Mouse (Mus musculus): ENCODE data around the gene Polr2a. TPM values are rescaled to one million over a fixed set of nuclear protein-coding genes. Genes with fewer than 3 reads are reported as not detected.

Gene Polr2a
- polyA plus RNA-seq, 1 experiment from 2014 or later, result 6.8 TPM

GRCm38 (mm10) chr11:69720852-69721251 is 37.6 kb downstream of the Polr2a start:
- WGBS (ENCODE audit: insufficient replicate concordance), result 71% methylated on average over 6 of the region's 6 CpGs
- no peak for TF ChIP-seq EP300 (IDR thresholded peaks at IDR 0.05; ENCODE audit: low read depth)
- no peaks in the 10 kb centered on the region for H3K27me3 ChIP-seq (ENCODE audit: insufficient read depth, low read length)

GRCm38 (mm10) chr11:69719423-69719822 is 39.0 kb downstream of the Polr2a start:
- ATAC-seq (no peak), DNase-seq (no peak)
- no peak overlapping the region for H3K4me2 ChIP-seq (ENCODE audit: low read depth, low read length)
- H3K4me1 ChIP-seq (ENCODE audit: insufficient read depth), result peaks cover 19% of the 10 kb centered on the region
- no peaks in the 10 kb centered on the region for H3K27me3 ChIP-seq (ENCODE audit: insufficient read depth, low read length)
- TF ChIP-seq CTCF (IDR thresholded peaks at IDR 0.05; ENCODE audit: low read depth), result peak; percentile 39
- no peak for TF ChIP-seq EP300 (IDR thresholded peaks at IDR 0.05; ENCODE audit: low read depth)
- no peaks in the 10 kb centered on the region for H3K9me3 ChIP-seq (ENCODE audit: low read length)
- no peaks in the 10 kb centered on the region for H3K36me3 ChIP-seq (replicated peaks; ENCODE audit: insufficient read depth, low read length)
- no peak overlapping the region for H3K9ac ChIP-seq (replicated peaks)
- WGBS (ENCODE audit: insufficient replicate concordance), result 73% methylated on average over 6 of the region's 6 CpGs
- H3K27ac ChIP-seq (ENCODE audit: low read depth), result no peak overlapping the region
- no peak overlapping the region for H3K4me3 ChIP-seq (ENCODE audit: low read depth, low read length)

More at GRCm38 (mm10) chr11:69720852-69721251, 37.6 kb downstream of the Polr2a start:
- H3K9me3 ChIP-seq (ENCODE audit: low read length), result no peaks in the 10 kb centered on the region
- H3K36me3 ChIP-seq (replicated peaks; ENCODE audit: insufficient read depth, low read length), result no peaks in the 10 kb centered on the region
- no peak overlapping the region for H3K27ac ChIP-seq (ENCODE audit: low read depth)
- H3K4me3 ChIP-seq (ENCODE audit: low read depth, low read length), result no peak overlapping the region
- no peak overlapping the region for H3K4me2 ChIP-seq (ENCODE audit: low read depth, low read length)
- no peak for ATAC-seq
- no peak overlapping the region for H3K9ac ChIP-seq (replicated peaks)
- DNase-seq, result no peak
- H3K4me1 ChIP-seq (ENCODE audit: insufficient read depth), result peaks cover 13% of the 10 kb centered on the region

- Histone ChIP-seq H3K27ac (ENCODE audit: low read depth) (no peak overlapping the region), H3K9ac (replicated peaks) (no peak overlapping the region), H3K27me3 (ENCODE audit: insufficient read depth, low read length) (no peaks in the 10 kb centered on the region), H3K4me1 (ENCODE audit: insufficient read depth) (peaks cover 19% of the 10 kb centered on the region), H3K4me3 (ENCODE audit: low read depth, low read length) (no peak overlapping the region), H3K36me3 (replicated peaks; ENCODE audit: insufficient read depth, low read length) (no peaks in the 10 kb centered on the region), H3K9me3 (ENCODE audit: low read length) (no peaks in the 10 kb centered on the region), H3K4me2 (ENCODE audit: low read depth, low read length) (peak overlapping the region; percentile 33)
- DNase-seq (peak; percentile 46), ATAC-seq (peak; percentile 45)
- TF ChIP-seq EP300 (IDR thresholded peaks at IDR 0.05; ENCODE audit: low read depth) (no peak), CTCF (IDR thresholded peaks at IDR 0.05; ENCODE audit: low read depth) (no peak)
- 29% methylated on average over 15 of the region's 15 CpGs for WGBS (ENCODE audit: insufficient replicate concordance)
Measured at GRCm38 (mm10) chr11:69718661-69719060, 39.8 kb downstream of the Polr2a start.

GRCm38 (mm10) chr11:69716953-69717352 is 41.5 kb downstream of the Polr2a start:
- H3K9ac ChIP-seq (replicated peaks), result no peak overlapping the region; the same call in 1 of the 2 replicates
- no peak overlapping the region for H3K4me2 ChIP-seq (ENCODE audit: low read depth, low read length)

GRCm38 (mm10) chr11:69715929-69716328 is 42.5 kb downstream of the Polr2a start:
- H3K9me3 ChIP-seq (ENCODE audit: low read length), result no peaks in the 10 kb centered on the region
- WGBS (ENCODE audit: insufficient replicate concordance), result 26% methylated on average over 5 of the region's 5 CpGs
- DNase-seq, result peak; percentile 38
- H3K9ac ChIP-seq (replicated peaks), result no peak overlapping the region
- H3K36me3 ChIP-seq (replicated peaks; ENCODE audit: insufficient read depth, low read length), result no peaks in the 10 kb centered on the region
- H3K4me3 ChIP-seq (ENCODE audit: low read depth, low read length), result no peak overlapping the region
- peak; percentile 88 for ATAC-seq
- H3K4me2 ChIP-seq (ENCODE audit: low read depth, low read length), result no peak overlapping the region
- TF ChIP-seq EP300 (IDR thresholded peaks at IDR 0.05; ENCODE audit: low read depth) (no peak), CTCF (IDR thresholded peaks at IDR 0.05; ENCODE audit: low read depth) (no peak)
- no peaks in the 10 kb centered on the region for H3K27me3 ChIP-seq (ENCODE audit: insufficient read depth, low read length)
- peaks cover 19% of the 10 kb centered on the region for H3K4me1 ChIP-seq (ENCODE audit: insufficient read depth)
- peak overlapping the region; percentile 39; the same call in 1 of the 2 replicates for H3K27ac ChIP-seq (ENCODE audit: low read depth)

More at GRCm38 (mm10) chr11:69716953-69717352, 41.5 kb downstream of the Polr2a start:
- no peak for DNase-seq
- no peaks in the 10 kb centered on the region for H3K36me3 ChIP-seq (replicated peaks; ENCODE audit: insufficient read depth, low read length)
- TF ChIP-seq CTCF (IDR thresholded peaks at IDR 0.05; ENCODE audit: low read depth) (no peak), EP300 (IDR thresholded peaks at IDR 0.05; ENCODE audit: low read depth) (no peak)
- no peak overlapping the region for H3K27ac ChIP-seq (ENCODE audit: low read depth)
- no peak for ATAC-seq
- no peaks in the 10 kb centered on the region for H3K9me3 ChIP-seq (ENCODE audit: low read length)
- H3K27me3 ChIP-seq (ENCODE audit: insufficient read depth, low read length), result no peaks in the 10 kb centered on the region
- WGBS (ENCODE audit: insufficient replicate concordance), result 53% methylated on average over 4 of the region's 4 CpGs
- no peak overlapping the region for H3K4me3 ChIP-seq (ENCODE audit: low read depth, low read length)
- peaks cover 19% of the 10 kb centered on the region for H3K4me1 ChIP-seq (ENCODE audit: insufficient read depth)

GRCm38 (mm10) chr11:69715482-69715881 is 43.0 kb downstream of the Polr2a start:
- DNase-seq (peak; percentile 67), ATAC-seq (peak; percentile 50)
- H3K36me3 ChIP-seq (replicated peaks; ENCODE audit: insufficient read depth, low read length), result no peaks in the 10 kb centered on the region
- no peak overlapping the region for H3K4me2 ChIP-seq (ENCODE audit: low read depth, low read length)
- H3K4me1 ChIP-seq (ENCODE audit: insufficient read depth), result peaks cover 21% of the 10 kb centered on the region
- 66% methylated on average over 9 of the region's 9 CpGs for WGBS (ENCODE audit: insufficient replicate concordance)
- no peaks in the 10 kb centered on the region for H3K9me3 ChIP-seq (ENCODE audit: low read length)
- H3K9ac ChIP-seq (replicated peaks), result no peak overlapping the region
- no peaks in the 10 kb centered on the region for H3K27me3 ChIP-seq (ENCODE audit: insufficient read depth, low read length)
- H3K4me3 ChIP-seq (ENCODE audit: low read depth, low read length), result no peak overlapping the region
- peak; percentile 81 for TF ChIP-seq CTCF (IDR thresholded peaks at IDR 0.05; ENCODE audit: low read depth)
- TF ChIP-seq EP300 (IDR thresholded peaks at IDR 0.05; ENCODE audit: low read depth), result no peak
- H3K27ac ChIP-seq (ENCODE audit: low read depth), result peak overlapping the region; percentile 39; the same call in 1 of the 2 replicates

All from liver, postnatal 0 days (tissue).